Mouse (Mus musculus) ovary, postnatal 14 days (tissue): ENCODE results near the gene Orc5.
"Not testable (repeated sequence)": the region's sequence is repeated elsewhere in the genome, so short reads cannot be mapped to it uniquely, and the experiment has no call there.

Experiments
- DNase-seq: peaks from one replicate; pipeline ENCODE4 v3.0.0; 2022; ENCODE audit warnings: low spot score

Orc5 gene

DNA sequence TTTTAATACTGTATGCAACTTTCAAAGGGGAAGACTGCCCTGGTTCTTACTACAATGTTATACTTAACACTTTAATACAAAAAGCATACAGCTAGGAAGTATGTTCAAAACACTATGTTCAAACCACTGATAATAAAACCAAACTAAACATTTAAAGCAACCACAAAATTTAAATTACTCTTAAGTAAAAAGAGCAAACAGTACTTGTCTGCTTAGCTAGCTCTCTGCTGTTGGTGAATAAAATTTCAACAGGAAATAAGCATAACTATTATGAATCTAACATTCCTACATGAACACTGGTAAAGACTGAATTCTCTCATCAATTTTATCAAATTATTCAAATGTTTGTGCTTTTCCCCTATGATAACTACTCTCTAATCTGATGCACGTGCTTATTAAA, 13.5 kb downstream of the Orc5 start:
- DNase-seq = no peak

DNA sequence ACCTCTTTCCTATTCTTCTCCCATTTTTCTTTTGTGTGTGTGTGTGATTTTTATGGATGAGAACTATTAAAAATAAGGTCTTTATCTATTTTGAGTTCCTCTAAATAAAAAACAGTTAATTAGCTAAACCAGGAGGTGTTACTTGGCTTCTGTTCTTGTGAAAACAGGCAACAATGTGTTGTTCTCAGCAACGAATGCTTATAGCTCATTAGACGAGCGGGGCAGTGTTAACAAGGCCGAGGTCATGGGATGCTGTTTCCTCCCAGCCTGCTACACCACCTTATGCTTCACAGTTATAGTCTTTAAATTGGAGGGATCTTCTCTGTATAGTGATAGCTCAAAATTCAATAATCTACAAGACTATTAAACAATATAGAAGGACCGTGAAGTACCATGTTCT, 17.7 kb downstream of the Orc5 start:
- no peak for DNase-seq

DNA sequence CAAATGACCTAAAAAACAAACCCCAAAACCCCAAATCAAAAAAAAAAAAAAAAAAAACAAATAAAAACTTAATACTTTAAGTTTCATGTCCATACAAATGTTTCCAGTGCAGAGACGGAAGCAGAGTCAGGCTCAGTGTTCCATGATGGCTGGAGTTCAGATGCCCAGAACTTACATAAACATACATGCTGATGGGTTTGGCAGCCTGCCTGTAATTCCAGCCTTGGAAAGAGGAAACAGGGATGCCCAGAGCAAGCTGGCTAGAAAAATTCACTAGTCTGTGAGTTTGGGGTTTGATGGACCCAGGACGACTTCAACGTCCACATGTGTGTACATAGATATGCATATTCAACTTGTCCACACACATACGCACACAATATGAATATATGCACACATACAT, 27.6 kb downstream of the Orc5 start:
- DNase-seq = no peak

DNA sequence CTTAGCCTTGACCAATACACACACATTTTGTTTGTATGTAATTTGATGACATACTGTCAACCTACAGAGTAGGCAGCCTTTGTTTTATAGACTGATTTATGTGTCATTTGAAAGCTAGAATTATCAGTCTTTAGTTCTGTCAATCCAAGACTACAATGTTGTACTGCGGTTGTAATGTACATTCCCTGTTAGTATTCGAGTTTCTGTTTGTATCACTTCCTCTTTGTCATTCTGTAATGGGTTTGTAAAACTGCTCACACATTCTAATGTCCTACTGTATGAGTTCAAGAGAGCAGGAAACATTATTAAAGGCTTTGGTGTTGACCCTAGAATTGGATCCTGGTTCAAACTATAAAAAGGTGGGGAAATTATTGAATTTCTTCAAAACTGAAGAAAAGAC, 30.5 kb downstream of the Orc5 start:
- no peak for DNase-seq

DNA sequence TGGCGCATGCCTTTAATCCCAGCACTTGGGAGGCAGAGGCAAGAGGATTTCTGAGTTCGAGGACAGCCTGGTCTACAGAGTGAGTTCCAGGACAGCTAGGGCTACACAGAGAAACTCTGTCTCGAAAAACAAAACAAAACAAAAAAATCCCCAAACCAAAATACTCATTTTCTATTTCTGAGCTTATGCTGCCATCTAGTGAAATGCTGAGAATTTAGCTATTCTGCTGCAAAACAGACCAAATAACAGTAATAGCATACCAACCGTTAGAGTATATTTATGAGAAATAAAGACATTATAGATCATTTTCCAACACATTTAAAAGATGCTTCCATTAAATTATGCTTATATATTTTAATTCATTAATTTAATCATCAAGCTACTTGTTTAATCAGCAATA, 34.5 kb downstream of the Orc5 start:
- not testable (repeated sequence) for DNase-seq

DNA sequence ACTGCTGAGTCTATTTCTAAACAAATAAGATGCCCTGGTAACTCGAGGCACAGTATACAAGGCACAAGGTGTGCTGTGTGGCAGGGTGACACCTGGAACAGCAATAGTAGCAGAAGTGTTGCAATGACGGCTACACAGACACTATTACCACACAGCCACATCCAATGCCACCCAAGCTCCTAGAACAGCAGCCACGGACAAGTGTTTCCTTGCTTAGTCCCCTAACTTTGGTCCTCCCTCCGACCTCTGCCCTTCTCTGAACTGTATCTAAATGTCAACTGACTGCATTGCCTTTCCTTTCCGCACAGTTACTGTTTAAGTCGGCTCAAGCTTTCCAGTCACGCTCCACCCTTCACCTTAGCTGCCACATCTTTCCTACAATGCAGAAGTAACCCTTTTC, 36.0 kb downstream of the Orc5 start:
- DNase-seq = not testable (repeated sequence)

DNA sequence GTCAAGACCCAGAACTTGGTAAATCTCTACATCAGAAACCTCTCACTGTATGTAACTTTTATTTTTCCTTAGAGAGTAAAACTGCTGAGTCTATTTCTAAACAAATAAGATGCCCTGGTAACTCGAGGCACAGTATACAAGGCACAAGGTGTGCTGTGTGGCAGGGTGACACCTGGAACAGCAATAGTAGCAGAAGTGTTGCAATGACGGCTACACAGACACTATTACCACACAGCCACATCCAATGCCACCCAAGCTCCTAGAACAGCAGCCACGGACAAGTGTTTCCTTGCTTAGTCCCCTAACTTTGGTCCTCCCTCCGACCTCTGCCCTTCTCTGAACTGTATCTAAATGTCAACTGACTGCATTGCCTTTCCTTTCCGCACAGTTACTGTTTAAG, 37.6 kb downstream of the Orc5 start:
- not testable (repeated sequence) for DNase-seq

DNA sequence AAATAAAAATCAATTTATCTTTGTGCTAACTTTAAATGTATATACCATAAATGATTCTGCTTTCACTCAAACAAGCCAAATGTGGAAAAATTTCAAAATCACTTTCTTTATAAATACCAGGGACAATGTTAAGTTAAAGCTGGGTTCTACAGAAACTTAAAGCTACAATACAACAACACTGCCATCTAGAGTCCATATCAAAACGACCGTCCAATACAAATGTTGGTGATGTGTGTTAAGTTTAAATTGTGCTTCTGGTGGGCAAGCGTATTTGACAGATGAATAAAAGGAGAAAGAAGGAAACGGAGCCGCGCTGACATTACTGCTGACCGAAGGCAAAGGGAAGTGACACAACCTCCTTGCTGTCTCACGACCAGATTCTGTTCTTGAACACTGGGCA, 38.4 kb downstream of the Orc5 start:
- DNase-seq = no peak

DNA sequence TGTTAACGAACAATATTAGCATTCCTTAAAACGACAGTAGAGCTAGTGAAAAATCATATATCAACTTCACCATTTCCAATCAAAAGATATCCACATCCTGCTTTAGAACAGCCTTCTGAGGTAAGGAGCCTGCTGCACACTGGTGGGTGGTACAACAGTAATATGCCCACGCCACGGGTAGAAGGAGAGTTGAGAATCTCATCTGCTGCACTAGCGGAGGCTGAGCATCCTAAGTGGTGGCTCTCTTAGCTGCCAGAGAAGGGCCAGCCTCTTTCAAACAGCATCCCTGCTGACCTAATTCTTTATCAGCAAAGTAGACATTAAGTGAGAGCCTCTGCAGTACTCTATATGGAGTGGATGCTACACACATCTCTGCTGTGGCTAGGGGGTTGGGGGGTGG, 41.7 kb downstream of the Orc5 start:
- DNase-seq = no peak

DNA sequence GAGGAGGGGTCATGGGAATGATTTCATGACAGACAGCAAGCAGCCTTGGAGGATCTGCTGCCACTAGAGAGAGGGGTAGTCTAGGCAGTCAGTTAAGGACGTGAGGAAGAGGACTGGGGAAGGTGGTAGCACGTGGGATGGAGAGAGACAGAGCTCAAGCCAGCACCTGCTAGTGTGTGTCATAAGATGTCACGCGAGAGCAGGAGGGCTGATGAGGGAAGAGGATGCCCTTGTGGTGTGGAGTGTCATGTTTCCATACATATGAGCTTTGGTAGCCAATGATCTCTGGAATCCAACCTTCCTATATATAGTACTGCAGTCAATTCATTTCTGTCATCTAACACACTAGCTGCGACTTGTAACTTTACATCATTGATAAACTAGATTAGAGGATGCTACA, 50.8 kb downstream of the Orc5 start:
- DNase-seq = no peak

DNA sequence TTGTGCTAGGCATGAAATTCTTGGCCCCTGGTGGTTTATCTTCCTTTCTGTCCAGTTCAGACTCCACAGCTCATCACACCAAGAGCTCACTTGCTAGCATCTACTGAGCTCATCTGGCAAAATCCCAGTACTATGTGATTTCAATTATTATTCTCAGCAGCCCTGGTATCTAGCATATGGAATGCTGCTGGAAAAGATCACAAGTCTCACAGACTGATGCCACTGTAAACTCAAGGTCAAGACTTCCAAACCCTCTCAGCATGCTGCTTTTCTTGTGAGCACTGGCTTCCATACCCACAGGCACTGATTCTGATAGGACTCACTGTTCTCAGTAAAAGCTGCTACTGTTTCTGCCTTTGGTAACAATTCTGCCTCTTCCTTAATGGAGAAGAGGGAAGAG, 59.1 kb downstream of the Orc5 start:
- no peak for DNase-seq

DNA sequence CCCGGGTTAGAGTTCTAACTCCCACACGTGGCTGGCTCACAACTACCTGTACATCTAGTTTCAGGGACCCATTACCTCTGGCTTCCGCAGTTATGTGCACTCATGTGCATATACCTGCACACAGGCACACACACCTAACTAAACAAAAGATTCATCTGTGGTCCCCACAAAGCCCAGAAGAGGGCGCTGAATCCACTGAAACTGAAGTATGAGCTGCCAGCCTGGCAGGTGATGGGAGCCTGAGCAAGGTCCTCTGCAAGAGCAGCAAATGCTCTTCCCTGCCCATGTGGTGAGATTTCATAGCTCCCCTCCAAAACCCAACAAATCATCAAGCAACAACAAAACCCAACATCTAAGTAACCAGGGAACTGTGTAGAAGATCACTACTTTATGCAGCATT, 61.1 kb downstream of the Orc5 start:
- no peak for DNase-seq

DNA sequence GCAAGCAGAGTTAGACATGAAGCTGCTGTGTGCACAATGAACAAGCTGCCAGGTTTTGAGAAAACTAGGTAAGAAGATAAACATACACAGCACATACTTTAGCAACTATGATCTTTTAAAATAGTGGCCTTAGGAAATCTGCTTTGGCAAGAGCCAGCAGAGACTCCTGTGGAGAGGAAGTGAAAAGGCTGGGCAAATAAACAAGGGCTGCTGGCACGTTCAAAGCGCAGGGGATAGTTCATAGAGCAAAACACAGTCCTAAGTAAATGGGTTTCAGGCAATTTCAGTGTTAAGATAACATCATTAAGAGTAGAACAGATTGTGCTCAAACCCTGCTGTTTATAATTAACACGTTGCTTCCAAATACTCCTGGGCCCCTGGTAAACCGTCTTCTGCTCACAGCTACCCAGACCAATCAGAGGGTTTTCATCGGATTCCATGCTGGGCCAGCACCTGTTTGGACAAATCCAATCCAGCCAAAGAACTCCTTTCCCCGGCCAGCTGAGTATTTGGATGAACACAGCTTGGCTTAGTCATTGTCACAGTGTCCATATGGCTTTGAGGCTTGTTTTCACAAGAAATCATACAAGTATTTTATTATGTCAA, 63.5 kb downstream of the Orc5 start:
- DNase-seq = no peak

DNA sequence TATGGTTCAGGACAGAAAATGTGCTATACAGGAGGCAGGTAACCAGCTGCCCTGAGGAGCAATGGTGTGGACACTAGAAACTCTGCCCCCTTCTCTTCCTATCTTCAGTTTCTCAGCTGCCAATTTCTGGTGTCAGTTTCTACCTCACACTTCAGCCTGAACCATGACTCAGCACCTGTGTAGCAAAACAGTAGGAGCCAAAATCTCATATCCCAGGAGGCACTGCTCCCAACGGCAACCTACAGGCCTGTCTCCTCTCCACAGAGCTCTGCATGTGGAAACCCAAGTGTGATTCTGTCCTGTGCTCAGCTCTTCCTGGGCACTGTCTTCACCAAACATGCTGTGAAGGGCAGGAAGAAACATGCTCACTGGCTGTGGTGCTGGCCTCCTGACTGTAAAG, 64.5 kb downstream of the Orc5 start:
- DNase-seq = no peak

DNA sequence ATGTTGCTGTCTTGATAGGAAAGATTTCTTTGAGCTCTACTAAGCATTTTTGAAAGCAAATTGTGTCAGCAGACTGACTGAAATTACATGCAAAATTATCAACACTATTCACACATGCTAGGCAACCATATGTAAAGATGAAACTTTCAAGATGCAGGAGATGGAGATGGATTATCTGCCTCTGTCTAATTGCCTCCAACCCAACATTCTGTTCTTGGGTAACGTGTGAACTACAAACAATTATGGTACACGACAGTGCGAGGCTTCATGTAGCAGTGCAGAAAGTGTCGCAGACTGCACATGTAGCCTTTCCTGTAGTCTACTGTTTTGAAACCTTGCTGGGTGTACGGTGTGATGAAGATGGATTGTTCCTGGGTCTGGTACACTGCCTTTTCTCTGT, 67.7 kb downstream of the Orc5 start:
- no peak for DNase-seq

DNA sequence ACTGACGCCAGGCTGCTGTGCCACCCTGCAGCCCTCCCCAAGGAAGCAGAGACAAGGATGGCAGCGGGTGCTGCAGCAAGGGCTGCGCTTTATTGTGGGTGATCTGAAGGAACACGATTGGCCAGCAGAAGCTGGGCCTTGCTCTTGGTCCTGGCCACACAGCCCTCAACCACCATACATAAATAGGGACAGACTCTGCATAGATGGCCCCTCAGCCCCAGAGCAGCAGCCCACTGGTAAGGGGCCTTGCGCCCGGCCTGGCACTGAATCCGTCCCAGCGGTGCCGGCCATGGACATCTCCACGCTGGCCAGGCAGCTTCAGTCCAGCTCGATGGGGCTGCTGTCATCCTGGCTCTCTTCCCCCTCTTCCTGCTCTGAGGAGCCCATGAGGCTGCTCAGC, 77.8 kb downstream of the Orc5 start:
- DNase-seq = not testable (repeated sequence)

DNA sequence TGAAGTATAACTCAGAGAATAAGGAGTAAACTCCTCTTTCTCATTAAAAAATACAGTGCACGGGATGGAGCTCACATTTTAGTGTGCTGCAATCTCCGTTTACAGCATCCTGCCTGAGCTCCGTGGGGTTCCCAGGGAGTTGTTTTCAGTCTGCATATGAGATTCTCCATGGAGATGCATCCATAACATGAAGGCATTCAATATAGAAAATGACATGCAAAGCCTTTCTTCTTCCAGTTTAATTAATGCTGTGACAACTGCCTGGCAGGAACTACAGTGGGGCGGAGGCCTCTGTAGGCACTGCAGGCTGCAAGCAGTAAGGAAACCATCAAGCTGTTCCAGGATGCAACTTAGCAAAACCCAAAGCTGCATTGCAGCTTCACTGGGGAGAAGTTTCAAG, 79.0 kb downstream of the Orc5 start:
- no peak for DNase-seq

DNA sequence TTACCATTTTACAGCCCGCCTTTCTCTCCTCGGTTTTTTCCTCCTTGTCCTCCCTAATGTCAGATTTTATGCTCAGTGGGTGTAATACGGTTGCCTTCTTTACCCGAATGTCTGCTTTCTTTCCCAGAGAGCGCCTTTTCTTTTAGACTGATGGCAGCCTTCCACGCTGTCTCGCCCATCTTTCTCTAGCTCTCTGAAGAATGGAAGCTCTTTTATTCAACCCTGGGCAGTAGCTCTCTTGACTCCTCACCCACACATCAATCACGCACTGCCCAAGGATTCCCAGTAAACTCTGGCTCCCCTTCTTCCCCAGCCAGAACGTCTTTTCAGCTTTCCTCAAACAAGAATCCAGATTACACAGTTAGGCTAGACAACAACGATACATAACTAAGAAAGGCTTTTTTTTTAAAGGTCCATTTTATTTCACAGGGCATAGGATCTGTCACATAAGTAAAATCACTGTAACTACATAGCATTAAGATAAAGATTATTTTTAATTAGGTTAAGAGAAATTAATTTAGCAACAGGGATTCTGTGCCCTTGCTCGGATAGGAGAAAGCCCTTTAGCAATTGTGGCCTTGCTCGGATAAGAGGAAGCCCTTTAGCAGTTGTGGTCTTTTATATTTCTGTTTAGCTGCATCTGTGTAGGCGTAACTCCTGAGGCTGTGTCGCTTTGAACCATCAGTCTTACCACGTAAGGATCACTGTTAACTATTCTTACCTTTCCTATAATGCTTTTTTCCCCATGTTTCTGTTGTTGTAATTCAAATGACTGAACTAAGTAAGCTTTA, 97.2 kb downstream of the Orc5 start:
- DNase-seq = no peak

DNA sequence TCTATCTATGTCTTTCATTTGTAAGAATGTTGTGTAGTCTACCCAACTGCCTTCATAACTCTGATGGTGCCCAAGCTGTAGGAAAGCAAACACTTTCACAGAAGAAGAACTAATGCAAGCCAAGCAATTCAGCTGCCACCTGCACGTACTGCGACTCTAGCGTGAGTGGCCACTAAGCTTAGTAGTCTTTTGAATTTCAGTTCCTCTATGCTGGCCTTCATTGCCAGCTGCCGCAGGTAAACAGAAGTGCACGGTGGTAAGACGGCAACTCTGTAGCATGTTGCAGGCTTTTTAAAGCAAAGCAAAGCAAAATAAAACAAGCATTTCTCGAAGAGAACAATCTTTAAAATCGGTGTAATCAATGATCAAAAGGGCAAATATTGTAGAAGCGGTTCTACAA, 97.8 kb downstream of the Orc5 start:
- no peak for DNase-seq

DNA sequence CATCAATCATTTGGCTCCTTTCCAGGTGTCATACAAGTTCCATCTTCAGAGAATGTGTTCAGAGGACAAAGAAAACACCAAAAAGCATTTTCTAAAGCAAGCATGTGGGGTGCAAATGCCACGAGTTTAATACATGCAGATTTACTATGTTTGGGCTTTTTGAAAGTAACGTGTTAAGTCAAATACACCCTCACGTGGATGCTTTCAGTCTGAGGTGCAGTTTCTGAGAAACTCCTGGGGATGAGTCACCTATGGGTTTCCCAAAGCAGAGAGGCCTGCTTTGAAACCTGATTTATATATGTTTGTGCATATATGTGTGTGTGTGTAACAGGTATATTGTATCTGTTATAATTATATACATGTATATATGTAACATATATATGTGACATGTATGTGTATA, 98.5 kb downstream of the Orc5 start:
- no peak for DNase-seq

DNA sequence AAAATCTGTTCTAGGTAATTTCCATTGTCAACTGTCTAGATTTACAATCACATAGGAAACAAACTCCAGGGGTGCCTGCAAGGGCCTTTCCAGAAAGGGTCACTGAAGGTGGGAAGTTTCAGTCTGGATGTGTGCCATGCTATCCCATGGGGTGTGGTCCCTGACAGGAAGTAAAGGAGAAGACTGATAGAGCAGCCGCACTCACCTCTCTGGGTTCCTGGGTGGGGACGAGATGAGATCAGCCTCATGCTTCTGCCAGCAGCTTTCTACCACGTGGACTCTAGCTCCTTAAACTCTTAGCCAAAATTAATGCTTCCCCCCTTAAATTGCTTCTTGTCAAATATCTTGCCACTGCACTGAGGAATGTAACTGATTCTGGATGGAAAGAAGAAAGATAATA, 100.7 kb downstream of the Orc5 start:
- no peak for DNase-seq
